Mouse (Mus musculus) B cell, adult 2 months (primary cell): ENCODE results near the gene Acmsd.
"Not testable (repeated sequence)": the region's sequence is repeated elsewhere in the genome, so short reads cannot be mapped to it uniquely, and the experiment has no call there.

Experiments
- DNase-seq, 2 experiments: peaks; one replicate each; pipeline ENCODE4 v3.0.0; 2022

Gene Acmsd

GRCm38 (mm10) chr1:127729096-127729495 is at the start of gene Acmsd:
TSS of gene Acmsd (plus strand) at chr1:127729413.
- DNase-seq = no peak

- peak; percentile 81 to 84 for DNase-seq
These were observed 49.6 kb upstream of the Acmsd start, which contains the start of gene Tmem163 for GRCm38 (mm10) chr1:127679498-127680133. TSS of gene Tmem163 (minus strand) at chr1:127679548.

- peak; percentile 12 to 16 for DNase-seq
These were observed 32.7 kb upstream of the Acmsd start for GRCm38 (mm10) chr1:127696533-127696932.

GRCm38 (mm10) chr1:127702187-127702586 is 27.0 kb upstream of the Acmsd start:
- DNase-seq = no peak

GRCm38 (mm10) chr1:127706269-127706668 is 22.9 kb upstream of the Acmsd start:
- no peak for DNase-seq

GRCm38 (mm10) chr1:127716441-127716840 is 12.8 kb upstream of the Acmsd start:
- no peak for DNase-seq

GRCm38 (mm10) chr1:127718290-127718689 is 10.9 kb upstream of the Acmsd start:
- no peak for DNase-seq

- no peak for DNase-seq
These were observed 5.6 kb upstream of the Acmsd start for GRCm38 (mm10) chr1:127723596-127723995.

- DNase-seq = no peak
These were observed 1.9 kb downstream of the Acmsd start for GRCm38 (mm10) chr1:127731086-127731485.

- DNase-seq = no peak
These were observed 3.2 kb downstream of the Acmsd start for GRCm38 (mm10) chr1:127732435-127732834.

- no peak for DNase-seq
These were observed 3.6 kb downstream of the Acmsd start for GRCm38 (mm10) chr1:127732841-127733240.

- DNase-seq = no peak
These were observed 6.1 kb downstream of the Acmsd start for GRCm38 (mm10) chr1:127735356-127735755.

- DNase-seq = no peak
These were observed 21.3 kb downstream of the Acmsd start for GRCm38 (mm10) chr1:127750401-127751102.

GRCm38 (mm10) chr1:127755806-127756205 is 26.6 kb downstream of the Acmsd start:
- no peak for DNase-seq

- no peak for DNase-seq
These were observed 27.3 kb downstream of the Acmsd start for GRCm38 (mm10) chr1:127756331-127757163.

- DNase-seq = not testable (repeated sequence)
These were observed 27.9 kb downstream of the Acmsd start for GRCm38 (mm10) chr1:127757164-127757545.

GRCm38 (mm10) chr1:127765468-127765867 is 36.3 kb downstream of the Acmsd start:
- peak in 1 of 2 experiments; percentile 10 for DNase-seq

- no peak for DNase-seq
These were observed 37.5 kb downstream of the Acmsd start for GRCm38 (mm10) chr1:127766741-127767140.

GRCm38 (mm10) chr1:127773198-127773802 is 44.1 kb downstream of the Acmsd start:
- no peak for DNase-seq

- DNase-seq = peak; percentile 98
These were observed 44.7 kb downstream of the Acmsd start, which contains the start of gene Ccnt2 for GRCm38 (mm10) chr1:127773803-127774500. TSS of gene Ccnt2 (plus strand) at chr1:127774164.

GRCm38 (mm10) chr1:127774501-127774880 is 45.3 kb downstream of the Acmsd start:
- DNase-seq = no peak

GRCm38 (mm10) chr1:127775206-127775720 is 46.0 kb downstream of the Acmsd start:
- DNase-seq = no peak
